In genomic region chr15:86205300-86205699, GRCm38 (mm10) we compare ENCODE assay signal across 9 mouse cellular contexts. TPM values are rescaled to one million over a fixed set of nuclear protein-coding genes. Genes with fewer than 3 reads are reported as not detected.
DNase-seq lines count a peak whose midpoint lies in the region; ATAC-seq and TF ChIP-seq lines count a peak whose summit lies in the region.
"Had no signal": no experiment of that assay in that cellular context is flagged by ENCODE, and none has a peak within 500 bp of the region (broad histone marks: within the 10 kb centered on the region; RNA-seq: fewer than 3 reads in every experiment).

No protein-coding gene starts in this region.

- TF ChIP-seq POLR2A in bone marrow, adult 2 months (IDR thresholded peaks at IDR 0.05; ENCODE audit: borderline replicate concordance, control insufficient read depth, low read depth, low read length): no peak

- 63% methylated on average over 2 of the region's 2 CpGs for WGBS in bone marrow, adult 2 months

- ATAC-seq in monocyte, adult 5-6 weeks (replicated peaks; ENCODE audit: insufficient number of reproducible peaks, low FRiP score, low TSS enrichment, poor library complexity, severe bottlenecking): 0 out of 2 replicates have a peak, but pooled peaks have one; percentile 30

- peak; percentile 67 to 89 for DNase-seq in adrenal gland, adult (ENCODE audit: inconsistent age in 2 of 2, low spot score in 1 of 2)
- DNase-seq in adrenal gland, adult 8-10 months: no peak
- peak; percentile 59 for DNase-seq in layer of hippocampus, adult 11-12 months (ENCODE audit: low spot score)
- no peak for DNase-seq in layer of hippocampus, adult 8-10 months (ENCODE audit: low spot score in 2 of 2)
- DNase-seq in kidney, postnatal 14 days: peak; percentile 59
- no peak for DNase-seq in Muller cell, postnatal 12 days (ENCODE audit: inconsistent ontology term)

- TF ChIP-seq CTCF in bone marrow, adult 2 months (IDR thresholded peaks at IDR 0.05; ENCODE audit: control insufficient read depth, insufficient read depth, low read length): peak; percentile 77

- no peak overlapping the region for H3K27ac ChIP-seq in bone marrow, adult 2 months (ENCODE audit: control insufficient read depth, insufficient read depth, low read depth, low read length, poor library complexity)

- H3K4me1 ChIP-seq in bone marrow, adult 2 months (ENCODE audit: control insufficient read depth, insufficient read depth, low read length): peaks cover 12% of the 10 kb centered on the region

- H3K4me3 ChIP-seq in bone marrow, adult 2 months (replicated peaks; ENCODE audit: control insufficient read depth, low read depth, low read length): no peak overlapping the region
- H3K4me3 ChIP-seq: heart, embryonic 15.5 days had no signal

RNA-seq across cellular contexts. Expression of gene Tbc1d22a, which starts 9.0 kb away (rescaled TPM):
- 10 to 100 TPM; 36.6 to 49.1 (median 43.4) TPM for total RNA-seq in adrenal gland, adult 8-10 months (2022)
- total RNA-seq in layer of hippocampus, adult 8-10 months (2022): 10 to 100 TPM; 28.8 to 37.3 (median 34.8) TPM
- polyA plus RNA-seq in bone marrow, adult 2 months (2011; ENCODE audit: insufficient read depth, insufficient read length, low replicate concordance, missing spikeins): 5.2 and 16.3 TPM in 2 replicates
- 24.4 to 47.7 TPM (median 28.3 TPM) in 3 replicates for total RNA-seq in monocyte, adult 5-6 weeks (2017)

RNA-seq across cellular contexts. Expression of gene Cerk, which starts 19.4 kb away (rescaled TPM):
- total RNA-seq in adrenal gland, adult 8-10 months (2022): 10 to 100 TPM; 33.3 to 53.8 (median 43.4) TPM
- 10 to 100 TPM; 51.0 to 55.5 (median 52.0) TPM for total RNA-seq in layer of hippocampus, adult 8-10 months (2022)
- polyA plus RNA-seq in bone marrow, adult 2 months (2011; ENCODE audit: insufficient read depth, insufficient read length, low replicate concordance, missing spikeins): 23.0 and 42.5 TPM in 2 replicates
- total RNA-seq in monocyte, adult 5-6 weeks (2017): 37.3 to 42.5 TPM (median 38.1 TPM) in 3 replicates

Comparison
In these comparisons a context has a peak if more than half of its experiments do, and no peak if none do; other contexts are left out.
1. DNase-seq: peak in adrenal gland, adult (2 of 2), layer of hippocampus, adult 11-12 months (single experiment) and kidney, postnatal 14 days (single experiment); none in adrenal gland, adult 8-10 months (single experiment), layer of hippocampus, adult 8-10 months (0 of 2) and Muller cell, postnatal 12 days (single experiment).